Comparison of ENCODE assay signal across 15 mouse cellular contexts in the genomic region with DNA sequence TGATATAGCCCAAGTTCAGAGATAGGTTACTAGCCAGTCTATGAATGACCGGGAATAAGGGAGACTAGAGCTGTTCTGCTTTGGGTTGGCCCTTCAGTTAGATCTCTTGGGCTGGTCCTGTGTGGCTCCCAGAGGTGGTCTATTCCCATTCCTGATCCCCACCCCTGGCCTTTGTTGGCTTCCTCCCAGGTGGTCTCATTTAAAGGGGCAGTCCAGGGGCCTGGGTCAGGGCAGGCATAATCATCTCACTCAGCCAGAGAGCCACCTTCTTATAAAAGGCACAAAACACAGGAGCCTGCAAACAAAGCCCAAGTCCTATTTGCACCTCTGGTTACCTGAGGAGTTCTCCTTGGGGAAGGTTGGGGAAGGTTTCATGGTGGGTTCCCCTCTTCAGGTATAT.
"Had no signal": no experiment of that assay in that cellular context is flagged by ENCODE, and none has a peak within 500 bp of the region (broad histone marks: within the 10 kb centered on the region; RNA-seq: fewer than 3 reads in every experiment).

No protein-coding gene starts in this region.

- H3K27me3 ChIP-seq: lung, embryonic 15.5 days; megakaryocyte, embryonic 14.5 days; midbrain, embryonic 13.5 days; midbrain, embryonic 15.5 days; neural tube, embryonic 12.5 days; stomach, embryonic 15.5 days had no signal

- H3K9me3 ChIP-seq: lung, embryonic 15.5 days; megakaryocyte, embryonic 14.5 days; midbrain, embryonic 13.5 days; midbrain, embryonic 15.5 days; neural tube, embryonic 12.5 days; stomach, embryonic 15.5 days had no signal

- H3K4me3 ChIP-seq: lung, embryonic 15.5 days; megakaryocyte, embryonic 14.5 days; midbrain, embryonic 13.5 days; midbrain, embryonic 15.5 days; neural tube, embryonic 12.5 days; stomach, embryonic 15.5 days had no signal

- H3K27ac ChIP-seq: lung, embryonic 15.5 days; macrophage; midbrain, embryonic 13.5 days; midbrain, embryonic 15.5 days; neural tube, embryonic 12.5 days; stomach, embryonic 15.5 days; stomach, postnatal 0 days had no signal

- DNase-seq: lung, adult 2 months; lung, postnatal 14 days; lung, postnatal 36 days; right cerebral cortex, postnatal 14 days; thymus, adult 2 months; thymus, postnatal 25 days; thymus, postnatal 4 days had no signal

- H3K36me3 ChIP-seq: lung, embryonic 15.5 days; midbrain, embryonic 13.5 days; midbrain, embryonic 15.5 days; neural tube, embryonic 12.5 days; stomach, embryonic 15.5 days had no signal
